Mouse (Mus musculus) common myeloid progenitor, adult 5-6 weeks (primary cell): ENCODE data around the gene Gja8. TPM values are rescaled to one million over a fixed set of nuclear protein-coding genes. Genes with fewer than 3 reads are reported as not detected.

Source experiments
- ATAC-seq: replicated peaks from 2 replicates; pipeline ENCODE4 v1.8.0; 2016; ENCODE audit warnings: low read depth, mild to moderate bottlenecking, moderate TSS enrichment, inconsistent platforms; ENCODE audit not compliant: poor library complexity, severe bottlenecking
- total RNA-seq: library from RNA; stranded (forward); fragments of 200-1000, 187-1606 nt; gene quantifications from 2 replicates; pipeline ENCODE4 v1.2.3, GENCODE M21; 2017

Gene Gja8
- not detected in 2 replicates for total RNA-seq

- ATAC-seq: no peak
Observed at GRCm38 (mm10) chr3:96925920-96926319, at the start of gene Gja8. Gja8 (minus strand) TSS chr3:96926020.

GRCm38 (mm10) chr3:96974467-96974866, 48.6 kb upstream of the Gja8 start:
- no peak for ATAC-seq

GRCm38 (mm10) chr3:96970986-96971385, 45.2 kb upstream of the Gja8 start:
- ATAC-seq: no peak

GRCm38 (mm10) chr3:96963088-96964034, 37.5 kb upstream of the Gja8 start:
- ATAC-seq: 0 out of 2 replicates have a peak, but pooled peaks have one; percentile 15

GRCm38 (mm10) chr3:96960597-96960996, 34.8 kb upstream of the Gja8 start:
- ATAC-seq: peak; percentile 65

GRCm38 (mm10) chr3:96953489-96954233, 27.8 kb upstream of the Gja8 start:
- no peak for ATAC-seq

GRCm38 (mm10) chr3:96942706-96943105, 16.9 kb upstream of the Gja8 start:
- no peak for ATAC-seq

GRCm38 (mm10) chr3:96938738-96939137, 12.9 kb upstream of the Gja8 start:
- peak; percentile 97 for ATAC-seq

- ATAC-seq: no peak
Observed at GRCm38 (mm10) chr3:96937606-96938005, 11.8 kb upstream of the Gja8 start.

GRCm38 (mm10) chr3:96936241-96936640, 10.4 kb upstream of the Gja8 start:
- ATAC-seq: peak; percentile 66

- no peak for ATAC-seq
Observed at GRCm38 (mm10) chr3:96931261-96931681, 5.5 kb upstream of the Gja8 start.

- ATAC-seq: no peak
Observed at GRCm38 (mm10) chr3:96924631-96925030, 1.2 kb downstream of the Gja8 start.

GRCm38 (mm10) chr3:96920991-96921390, 4.8 kb downstream of the Gja8 start:
- no peak for ATAC-seq

GRCm38 (mm10) chr3:96905592-96905991, 20.2 kb downstream of the Gja8 start:
- ATAC-seq: no peak

- ATAC-seq: peak; percentile 99
Observed at GRCm38 (mm10) chr3:96904851-96905541, 20.8 kb downstream of the Gja8 start, which contains the start of gene Gpr89. Gpr89 (minus strand) TSS chr3:96905346.

GRCm38 (mm10) chr3:96904393-96904792, 21.4 kb downstream of the Gja8 start, which contains the start of gene Gja5:
Gja5 (plus strand) TSS chr3:96904693.
- ATAC-seq: no peak

GRCm38 (mm10) chr3:96902336-96902999, 23.4 kb downstream of the Gja8 start:
- ATAC-seq: no peak

- ATAC-seq: no peak
Observed at GRCm38 (mm10) chr3:96883690-96884089, 42.1 kb downstream of the Gja8 start.

GRCm38 (mm10) chr3:96882061-96882849, 43.6 kb downstream of the Gja8 start:
- ATAC-seq: no peak
